Mouse (Mus musculus) layer of hippocampus, postnatal 14 days (tissue): ENCODE results near the gene Mrgprh. TPM values are rescaled to one million over a fixed set of nuclear protein-coding genes. Genes with fewer than 3 reads are reported as not detected.

Experiments used
- DNase-seq, 2 experiments: peaks; one replicate each; pipeline ENCODE4 v3.0.0; 2021 to 2022; ENCODE audit warnings: low spot score in 2 of 2, mixed read lengths in 1 of 2
- long read RNA-seq, 2 experiments: library from polyadenylated mRNA; stranded (forward); transcript quantifications; one replicate each; pipeline ENCODE4 v2.0.0; 2021
- total RNA-seq, 2 experiments: library from RNA; stranded (reverse); gene quantifications; 2 replicates each; pipeline ENCODE4 v1.2.3; 2021

Gene Mrgprh
- not detected for total RNA-seq
- long read RNA-seq, experiment 1: 0 reads
- long read RNA-seq, experiment 2: 0 reads

GRCm38 (mm10) chr17:12875734-12876133 lies at the start of gene Mrgprh:
Gene Mrgprh (plus strand): TSS chr17:12876034.
- no peak for DNase-seq

GRCm38 (mm10) chr17:12830351-12830750 lies 45.5 kb upstream of the Mrgprh start:
- peak in 1 of 2 experiments; percentile 16 for DNase-seq

- DNase-seq: no peak
Measured at GRCm38 (mm10) chr17:12832231-12832630, 43.6 kb upstream of the Mrgprh start.

DNA sequence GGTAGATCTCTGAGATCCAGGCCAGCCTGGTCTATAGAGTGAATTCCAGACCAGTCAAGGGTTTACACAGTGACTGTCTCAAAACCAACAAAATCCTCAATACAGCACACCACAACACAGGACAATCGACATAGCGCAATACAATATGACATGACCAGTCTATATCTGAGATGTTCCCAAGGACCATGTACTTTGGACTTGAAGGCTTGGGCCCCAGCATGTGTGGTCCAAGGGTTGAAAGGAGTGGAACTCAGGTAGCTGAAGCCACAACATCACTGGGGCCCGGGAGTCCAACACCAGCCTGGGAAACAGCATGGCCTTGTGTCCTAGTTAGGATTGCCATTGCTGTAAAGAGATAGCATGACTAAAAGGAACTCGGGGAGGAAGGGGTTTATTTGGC lies 43.2 kb upstream of the Mrgprh start:
- no peak for DNase-seq

DNA sequence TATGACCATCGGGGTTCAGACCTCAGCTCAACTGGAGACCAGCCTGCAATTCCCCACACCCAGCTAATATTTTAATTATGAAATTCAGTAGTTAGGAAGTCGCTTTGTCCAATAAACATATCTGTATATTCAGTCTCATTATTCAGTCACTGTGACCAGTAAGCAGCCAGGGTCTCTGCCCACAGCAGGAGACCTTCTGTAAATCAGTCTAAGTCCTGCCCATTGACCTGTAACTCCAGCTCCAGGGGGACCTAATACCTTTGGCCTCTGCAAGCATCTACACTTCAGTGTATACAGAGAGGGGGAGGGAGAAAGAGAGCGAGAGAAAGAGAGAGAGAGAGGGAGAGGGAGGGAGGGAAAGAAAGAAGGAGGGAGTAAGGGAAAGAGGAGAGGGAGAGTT lies 41.5 kb upstream of the Mrgprh start:
- no peak for DNase-seq

DNA sequence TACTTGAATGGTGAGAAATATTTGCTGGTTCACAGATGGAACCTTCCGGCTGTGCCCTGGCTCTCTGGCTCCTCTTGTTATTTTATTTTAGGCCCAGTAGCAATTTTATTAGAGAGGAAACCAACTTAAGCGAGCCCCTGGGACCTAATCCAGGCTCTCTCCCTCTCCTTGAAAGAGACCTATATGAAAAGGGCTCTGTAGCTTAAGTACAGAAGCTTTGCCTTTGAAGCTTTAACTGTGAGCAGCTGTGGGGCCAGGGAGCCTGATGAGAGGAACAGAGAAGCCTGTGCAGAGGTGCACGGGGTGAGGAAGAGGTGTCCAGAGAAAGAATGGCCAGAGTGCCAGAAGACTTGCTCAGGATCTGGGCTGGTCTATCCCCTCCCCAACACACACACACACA lies 41.0 kb upstream of the Mrgprh start:
- DNase-seq: no peak

DNA sequence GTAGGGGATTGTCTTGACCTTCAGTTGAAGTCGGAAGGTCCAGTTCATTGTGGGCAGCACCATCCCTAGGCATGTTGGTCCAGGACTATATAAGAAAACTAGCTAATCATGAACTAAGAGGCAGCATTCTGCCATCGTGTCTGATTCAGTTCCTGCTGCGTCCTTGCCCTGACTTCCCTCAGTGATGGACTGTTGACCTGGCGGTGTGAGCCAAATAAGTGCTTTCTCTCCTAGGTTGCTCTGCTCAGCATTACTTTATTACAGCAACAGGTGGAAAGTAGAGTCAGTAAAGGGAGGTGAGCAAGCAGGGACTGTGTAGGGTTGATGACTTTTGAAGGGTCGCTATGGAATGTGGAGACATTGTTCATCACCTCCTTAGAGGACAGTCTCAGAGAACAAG lies 40.1 kb upstream of the Mrgprh start:
- DNase-seq: no peak

DNA sequence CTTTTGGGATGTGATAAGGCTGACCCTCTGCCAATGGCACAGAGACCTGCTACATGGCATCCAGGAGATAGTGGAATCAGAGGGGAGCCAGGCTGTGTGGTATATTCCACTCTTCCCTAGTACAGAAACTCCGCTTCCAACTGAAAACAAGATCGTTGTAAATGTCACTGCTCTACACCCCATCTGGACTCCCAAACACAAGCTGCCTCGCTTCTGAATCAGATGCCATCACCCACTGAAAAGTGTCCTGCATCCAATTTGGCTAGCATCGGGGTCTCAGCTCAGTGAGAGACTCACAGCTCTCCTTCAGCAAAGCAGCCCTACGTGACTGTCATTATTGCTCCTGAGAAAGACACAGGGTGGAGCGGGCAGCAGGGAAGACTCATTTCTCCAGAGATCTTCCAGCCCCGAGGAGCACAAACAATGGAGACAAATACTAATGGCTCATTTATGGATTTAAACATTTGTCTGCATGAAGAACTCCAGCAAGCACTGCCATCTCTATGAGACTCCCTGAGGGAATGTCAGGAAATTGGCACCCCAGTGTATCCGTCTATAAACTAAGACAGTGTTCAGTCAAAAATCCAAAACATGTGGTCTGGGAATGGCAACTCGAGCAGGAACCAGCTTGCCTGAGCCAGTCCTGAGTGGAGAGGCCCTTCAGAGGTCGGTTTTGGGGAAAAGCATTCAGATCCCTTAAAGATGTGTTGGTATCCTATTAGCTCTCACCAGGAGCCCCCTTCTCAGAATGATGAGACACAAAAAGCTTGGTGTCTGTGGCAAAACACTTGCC lies 36.2 kb upstream of the Mrgprh start:
- DNase-seq: peak; percentile 73 to 93

DNA sequence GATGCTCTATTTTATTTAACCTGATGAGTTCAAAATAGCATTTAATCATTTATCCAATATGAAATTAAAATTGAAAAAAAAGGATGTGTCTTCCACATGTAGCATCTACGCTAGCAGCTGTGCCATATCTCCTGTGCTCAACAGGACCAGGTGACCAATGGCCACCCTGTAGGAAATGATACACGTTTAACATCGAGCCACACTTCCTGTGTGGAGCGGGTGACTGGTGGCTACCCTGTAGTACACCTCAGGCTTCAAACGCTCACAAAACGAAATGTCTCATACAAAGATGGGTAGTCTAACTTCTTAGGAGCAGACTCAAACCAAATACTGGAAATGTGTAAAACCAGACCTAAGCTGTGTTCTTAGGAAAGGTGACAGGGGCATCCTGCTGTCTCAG lies 32.0 kb upstream of the Mrgprh start:
- no peak for DNase-seq

GRCm38 (mm10) chr17:12844540-12844939 lies 31.3 kb upstream of the Mrgprh start:
- DNase-seq: no peak

DNA sequence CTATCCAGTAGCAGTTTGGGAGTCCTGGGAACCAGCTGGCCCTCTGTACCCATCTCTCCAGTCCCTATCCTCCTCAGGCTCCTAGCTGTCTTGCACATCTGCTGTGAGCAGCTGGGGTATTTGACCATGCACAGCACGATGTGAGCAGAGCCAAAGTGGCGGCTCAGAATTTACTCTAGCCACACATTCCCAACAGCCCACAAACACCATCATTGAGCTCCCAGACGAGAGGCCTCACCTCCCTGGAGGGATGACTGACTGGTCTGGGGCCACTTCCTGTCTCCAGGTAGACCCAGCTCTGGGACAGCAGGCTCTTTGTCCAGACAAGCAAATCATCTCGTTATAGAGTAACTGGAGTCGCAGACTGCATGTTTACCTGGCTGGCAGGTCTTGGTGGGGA lies 30.0 kb upstream of the Mrgprh start:
- no peak for DNase-seq

GRCm38 (mm10) chr17:12846474-12846873 lies 29.4 kb upstream of the Mrgprh start:
- DNase-seq: peak in 1 of 2 experiments; percentile 65

DNA sequence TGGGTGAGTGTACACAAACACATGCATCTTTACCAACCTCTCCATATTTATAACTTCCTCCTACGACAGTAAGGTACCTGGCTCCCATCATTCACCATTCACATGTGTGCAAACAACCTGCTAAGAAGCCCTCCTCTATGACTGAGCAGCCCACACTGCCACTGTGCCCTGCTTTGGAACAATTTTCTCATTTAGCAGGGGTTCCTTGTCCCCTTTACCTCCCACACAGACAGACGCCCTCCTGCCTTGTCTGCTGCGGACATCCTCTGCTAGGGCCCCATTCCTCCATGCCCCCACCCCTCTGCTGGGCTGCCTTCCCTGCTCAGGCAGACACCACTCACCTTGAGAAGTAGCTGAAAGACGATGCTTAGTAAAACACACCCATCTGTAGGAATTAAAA lies 28.1 kb upstream of the Mrgprh start:
- no peak for DNase-seq

- peak in 1 of 2 experiments; percentile 48 for DNase-seq
Measured at GRCm38 (mm10) chr17:12849778-12850382, 26.0 kb upstream of the Mrgprh start.

GRCm38 (mm10) chr17:12851689-12852088 lies 24.1 kb upstream of the Mrgprh start:
- DNase-seq: peak; percentile 72 to 78

- no peak for DNase-seq
Measured at GRCm38 (mm10) chr17:12853821-12854220, 22.0 kb upstream of the Mrgprh start.

DNA sequence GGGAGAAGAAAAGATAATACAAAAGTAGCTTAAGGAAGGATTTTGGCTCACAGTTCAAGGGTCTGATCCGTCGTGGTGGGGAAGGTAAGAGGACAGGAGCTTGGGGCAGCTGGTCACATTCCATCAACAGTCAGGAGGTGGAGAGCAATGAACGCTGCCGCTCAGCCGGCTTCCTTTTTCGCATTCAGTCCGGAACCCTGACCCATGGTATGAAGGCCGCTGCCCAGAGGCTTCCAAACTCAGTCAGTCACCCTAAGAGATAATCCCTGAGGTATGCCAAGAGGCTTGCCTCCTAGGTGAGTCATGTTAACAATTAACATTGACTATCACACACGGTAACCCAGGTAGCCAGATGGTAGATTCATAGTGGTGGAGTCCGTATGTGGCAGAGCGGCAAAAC lies 21.4 kb upstream of the Mrgprh start:
- no peak for DNase-seq

- DNase-seq: no peak
Measured at GRCm38 (mm10) chr17:12857395-12857794, 18.4 kb upstream of the Mrgprh start.

- DNase-seq: no peak
Measured at GRCm38 (mm10) chr17:12858072-12858471, 17.8 kb upstream of the Mrgprh start.

GRCm38 (mm10) chr17:12859006-12859520 lies 16.8 kb upstream of the Mrgprh start:
- DNase-seq: no peak

DNA sequence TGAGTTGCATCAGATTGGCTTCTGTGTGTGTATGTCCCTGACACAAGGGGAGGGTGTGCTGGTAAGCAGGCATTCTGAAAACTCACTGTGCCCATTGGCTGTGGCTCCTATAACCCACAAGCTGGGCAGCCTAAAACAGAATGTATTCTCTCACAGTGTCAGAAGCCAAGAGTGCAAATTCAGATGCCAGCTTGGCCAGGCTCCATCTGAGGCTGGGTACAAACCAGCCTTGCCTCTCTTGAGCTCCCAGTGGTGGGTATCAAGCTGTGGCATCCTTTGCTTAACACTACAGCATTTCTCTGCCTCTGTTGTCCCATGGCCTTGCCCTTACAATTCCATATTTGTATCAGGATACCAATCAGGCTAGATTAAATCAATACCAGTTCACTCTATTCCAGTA lies 11.7 kb upstream of the Mrgprh start:
- DNase-seq: peak in 1 of 2 experiments; percentile 66

DNA sequence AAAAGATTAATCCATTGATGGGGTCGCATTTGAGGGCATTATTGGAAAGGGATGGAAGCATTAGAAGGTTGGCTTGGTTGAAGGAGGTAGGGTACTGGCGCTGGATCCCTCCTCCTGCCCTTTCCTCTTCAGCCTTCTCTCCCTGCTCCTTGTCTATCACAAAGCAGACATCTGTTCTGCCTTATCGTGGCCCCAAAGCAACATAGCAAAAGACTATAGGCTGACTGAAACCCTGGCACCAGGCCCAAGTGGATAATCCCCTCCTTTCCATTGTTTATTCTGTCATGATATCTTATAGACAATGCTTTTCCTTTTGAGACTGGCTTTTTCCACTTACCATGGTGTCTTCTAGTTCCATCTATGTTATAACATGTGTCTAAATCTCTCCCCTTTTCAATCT lies 10.4 kb upstream of the Mrgprh start:
- DNase-seq: no peak

DNA sequence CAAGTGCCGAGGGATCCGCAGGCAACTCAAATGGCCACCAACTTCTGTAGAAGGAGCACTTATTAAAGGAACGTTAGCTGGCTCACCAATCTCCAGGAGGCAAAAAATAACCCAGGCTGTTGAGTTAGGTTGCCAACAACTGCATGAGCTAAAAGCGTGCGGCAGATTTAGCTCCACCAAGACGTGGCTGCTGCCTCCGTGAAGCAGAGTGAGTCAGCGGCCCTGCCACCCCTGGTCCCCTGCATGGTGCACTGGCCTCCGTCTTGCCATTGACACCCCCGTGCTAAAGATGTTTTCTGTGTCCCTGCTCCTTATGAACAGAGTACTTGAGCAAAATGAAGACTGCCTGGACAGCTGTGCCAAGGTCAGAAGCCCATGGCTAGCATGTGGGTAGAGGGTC lies 9.0 kb upstream of the Mrgprh start:
- no peak for DNase-seq
